Mouse (Mus musculus) C2C12 (cell line): ENCODE measurements at regions not wholly inside any gene's neighbourhood (a gene's known extent, or its start where the extent isn't known, plus 50 kb on each side); places are given as distances from the start of the nearest gene placed in this dataset.

ENCODE experiments used
- MAX ChIP-seq: IDR thresholded peaks from one replicate; pipeline ENCODE4 v1.6.1; 2011; ENCODE audit warnings: mild to moderate bottlenecking, control low read depth
- MYOD1 ChIP-seq: IDR thresholded peaks from one replicate; pipeline ENCODE4 v1.6.1; 2011; ENCODE audit warnings: low read depth; ENCODE audit not compliant: control insufficient read depth, insufficient read length

GRCm38 (mm10) chr1:163143113-163143512, 57.6 kb upstream of the Mroh9 start:
- TF ChIP-seq MAX (peak; percentile 40), MYOD1 (no peak)
